Mouse (Mus musculus): ENCODE results near the gene Polr2l. TPM values are rescaled to one million over a fixed set of nuclear protein-coding genes. Genes with fewer than 3 reads are reported as not detected.

Polr2l gene
- polyA plus RNA-seq, 1 experiment from 2014 or later = 60.7 TPM

GRCm38 (mm10) chr7:141480842-141481497 is 6.0 kb upstream of the Polr2l start:
- H3K27ac ChIP-seq (ENCODE audit: low read length) = no peak overlapping the region; the same call in 1 of the 2 replicates
- 5% methylated on average over 10 of the region's 10 CpGs for WGBS

GRCm38 (mm10) chr7:141478270-141478748 is 3.4 kb upstream of the Polr2l start:
- H3K4me2 ChIP-seq (ENCODE audit: low read length) = no peak overlapping the region
- H3K27me3 ChIP-seq (replicated peaks; ENCODE audit: control insufficient read depth, insufficient read depth, low read length) = peaks cover 13% of the 10 kb centered on the region
- ATAC-seq = no peak
- H3K4me3 ChIP-seq (replicated peaks; ENCODE audit: low read length) = no peak overlapping the region
- H3K4me1 ChIP-seq (replicated peaks; ENCODE audit: control insufficient read depth, insufficient read depth, low read length) = peaks cover 46% of the 10 kb centered on the region
- H3K27ac ChIP-seq (ENCODE audit: low read length) = no peak overlapping the region
- H3K36me3 ChIP-seq (ENCODE audit: control insufficient read depth, insufficient read depth) = no peaks in the 10 kb centered on the region
- WGBS = 80% methylated on average over 5 of the region's 5 CpGs
- H3K9ac ChIP-seq (replicated peaks; ENCODE audit: low read depth, low read length) = no peak overlapping the region
- no peaks in the 10 kb centered on the region for H3K9me3 ChIP-seq (ENCODE audit: control insufficient read depth, low read length)

More at GRCm38 (mm10) chr7:141480842-141481497, 6.0 kb upstream of the Polr2l start:
- H3K9ac ChIP-seq (replicated peaks; ENCODE audit: low read depth, low read length) = no peak overlapping the region
- no peaks in the 10 kb centered on the region for H3K36me3 ChIP-seq (ENCODE audit: control insufficient read depth, insufficient read depth)
- H3K4me2 ChIP-seq (ENCODE audit: low read length) = peak overlapping the region; percentile 88
- peak overlapping the region; percentile 71 for H3K4me3 ChIP-seq (replicated peaks; ENCODE audit: low read length)
- peaks cover 14% of the 10 kb centered on the region for H3K27me3 ChIP-seq (replicated peaks; ENCODE audit: control insufficient read depth, insufficient read depth, low read length)
- ATAC-seq = peak; percentile 65
- peaks cover 35% of the 10 kb centered on the region for H3K4me1 ChIP-seq (replicated peaks; ENCODE audit: control insufficient read depth, insufficient read depth, low read length)
- no peaks in the 10 kb centered on the region for H3K9me3 ChIP-seq (ENCODE audit: control insufficient read depth, low read length)

- ATAC-seq = no peak
- no peak overlapping the region for H3K27ac ChIP-seq (ENCODE audit: low read length)
- 78% methylated on average over 4 of the region's 4 CpGs for WGBS
- peaks cover 41% of the 10 kb centered on the region for H3K4me1 ChIP-seq (replicated peaks; ENCODE audit: control insufficient read depth, insufficient read depth, low read length)
- no peak overlapping the region for H3K4me3 ChIP-seq (replicated peaks; ENCODE audit: low read length)
- H3K36me3 ChIP-seq (ENCODE audit: control insufficient read depth, insufficient read depth) = peaks cover under 1% of the 10 kb centered on the region; the same call in 1 of the 2 replicates
- no peak overlapping the region for H3K9ac ChIP-seq (replicated peaks; ENCODE audit: low read depth, low read length)
- H3K4me2 ChIP-seq (ENCODE audit: low read length) = no peak overlapping the region
- no peaks in the 10 kb centered on the region for H3K9me3 ChIP-seq (ENCODE audit: control insufficient read depth, low read length)
- H3K27me3 ChIP-seq (replicated peaks; ENCODE audit: control insufficient read depth, insufficient read depth, low read length) = peaks cover 10% of the 10 kb centered on the region
These were observed 2.8 kb upstream of the Polr2l start for GRCm38 (mm10) chr7:141477578-141478269.

GRCm38 (mm10) chr7:141476981-141477370 is 2.0 kb upstream of the Polr2l start:
- no peak overlapping the region; the same call in 1 of the 2 replicates for H3K4me3 ChIP-seq (replicated peaks; ENCODE audit: low read length)
- H3K27ac ChIP-seq (ENCODE audit: low read length) = no peak overlapping the region
- H3K4me2 ChIP-seq (ENCODE audit: low read length) = 0 out of 2 replicates have a peak overlapping the region, but pooled peaks have one; percentile 2
- 20% methylated on average over 7 of the region's 7 CpGs for WGBS
- peaks cover 36% of the 10 kb centered on the region for H3K4me1 ChIP-seq (replicated peaks; ENCODE audit: control insufficient read depth, insufficient read depth, low read length)
- no peaks in the 10 kb centered on the region for H3K9me3 ChIP-seq (ENCODE audit: control insufficient read depth, low read length)
- H3K9ac ChIP-seq (replicated peaks; ENCODE audit: low read depth, low read length) = no peak overlapping the region
- H3K36me3 ChIP-seq (ENCODE audit: control insufficient read depth, insufficient read depth) = peaks cover 2% of the 10 kb centered on the region; the same call in 1 of the 2 replicates
- no peak for ATAC-seq
- H3K27me3 ChIP-seq (replicated peaks; ENCODE audit: control insufficient read depth, insufficient read depth, low read length) = peaks cover 10% of the 10 kb centered on the region

- Histone ChIP-seq H3K4me3 (replicated peaks; ENCODE audit: low read length) (no peak overlapping the region; the same call in 1 of the 2 replicates), H3K9ac (replicated peaks; ENCODE audit: low read depth, low read length) (no peak overlapping the region), H3K27me3 (replicated peaks; ENCODE audit: control insufficient read depth, insufficient read depth, low read length) (peaks cover 10% of the 10 kb centered on the region), H3K4me2 (ENCODE audit: low read length) (peak overlapping the region; percentile 80), H3K36me3 (ENCODE audit: control insufficient read depth, insufficient read depth) (peaks cover 3% of the 10 kb centered on the region), H3K4me1 (replicated peaks; ENCODE audit: control insufficient read depth, insufficient read depth, low read length) (peaks cover 31% of the 10 kb centered on the region), H3K27ac (ENCODE audit: low read length) (peak overlapping the region; percentile 54; the same call in 1 of the 2 replicates), H3K9me3 (ENCODE audit: control insufficient read depth, low read length) (no peaks in the 10 kb centered on the region)
- ATAC-seq = no peak
- 10% methylated on average over 13 of the region's 17 CpGs for WGBS
These were observed 1.5 kb upstream of the Polr2l start for GRCm38 (mm10) chr7:141476226-141476980.

- peaks cover 10% of the 10 kb centered on the region for H3K27me3 ChIP-seq (replicated peaks; ENCODE audit: control insufficient read depth, insufficient read depth, low read length)
- H3K27ac ChIP-seq (ENCODE audit: low read length) = no peak overlapping the region
- peak overlapping the region; percentile 92 for H3K9ac ChIP-seq (replicated peaks; ENCODE audit: low read depth, low read length)
- peaks cover 8% of the 10 kb centered on the region for H3K36me3 ChIP-seq (ENCODE audit: control insufficient read depth, insufficient read depth)
- WGBS = 1% methylated on average over 12 of the region's 12 CpGs
- no peaks in the 10 kb centered on the region for H3K9me3 ChIP-seq (ENCODE audit: control insufficient read depth, low read length)
- no peak for ATAC-seq
- peak overlapping the region; percentile 80 for H3K4me2 ChIP-seq (ENCODE audit: low read length)
- H3K4me1 ChIP-seq (replicated peaks; ENCODE audit: control insufficient read depth, insufficient read depth, low read length) = peaks cover 25% of the 10 kb centered on the region
- peak overlapping the region; percentile 67 for H3K4me3 ChIP-seq (replicated peaks; ENCODE audit: low read length)
These were observed 850 bp upstream of the Polr2l start for GRCm38 (mm10) chr7:141475805-141476158.

- Histone ChIP-seq H3K9me3 (ENCODE audit: control insufficient read depth, low read length) (no peaks in the 10 kb centered on the region), H3K4me3 (replicated peaks; ENCODE audit: low read length) (peak overlapping the region; percentile 67), H3K27me3 (replicated peaks; ENCODE audit: control insufficient read depth, insufficient read depth, low read length) (peaks cover 10% of the 10 kb centered on the region), H3K4me1 (replicated peaks; ENCODE audit: control insufficient read depth, insufficient read depth, low read length) (peaks cover 34% of the 10 kb centered on the region), H3K4me2 (ENCODE audit: low read length) (peak overlapping the region; percentile 80), H3K9ac (replicated peaks; ENCODE audit: low read depth, low read length) (peak overlapping the region; percentile 92), H3K36me3 (ENCODE audit: control insufficient read depth, insufficient read depth) (peaks cover 15% of the 10 kb centered on the region), H3K27ac (ENCODE audit: low read length) (no peak overlapping the region)
- no peak for ATAC-seq
- WGBS = 6% methylated on average over 5 of the region's 5 CpGs
These were observed 772 bp downstream of the Polr2l start for GRCm38 (mm10) chr7:141474160-141474559.

GRCm38 (mm10) chr7:141472763-141473162 is 2.2 kb downstream of the Polr2l start:
- 89% methylated on average over 6 of the region's 6 CpGs for WGBS
- H3K27ac ChIP-seq (ENCODE audit: low read length) = no peak overlapping the region

GRCm38 (mm10) chr7:141472226-141472625 is 2.7 kb downstream of the Polr2l start:
- no peak overlapping the region for H3K9ac ChIP-seq (replicated peaks; ENCODE audit: low read depth, low read length)
- H3K4me1 ChIP-seq (replicated peaks; ENCODE audit: control insufficient read depth, insufficient read depth, low read length) = peaks cover 51% of the 10 kb centered on the region
- no peak overlapping the region for H3K27ac ChIP-seq (ENCODE audit: low read length)
- no peak overlapping the region for H3K4me3 ChIP-seq (replicated peaks; ENCODE audit: low read length)
- H3K36me3 ChIP-seq (ENCODE audit: control insufficient read depth, insufficient read depth) = peaks cover 15% of the 10 kb centered on the region
- WGBS = 86% methylated on average over 6 of the region's 6 CpGs
- no peaks in the 10 kb centered on the region for H3K9me3 ChIP-seq (ENCODE audit: control insufficient read depth, low read length)
- no peak overlapping the region for H3K4me2 ChIP-seq (ENCODE audit: low read length)
- peaks cover 6% of the 10 kb centered on the region for H3K27me3 ChIP-seq (replicated peaks; ENCODE audit: control insufficient read depth, insufficient read depth, low read length)
- ATAC-seq = no peak

More at GRCm38 (mm10) chr7:141472763-141473162, 2.2 kb downstream of the Polr2l start:
- Histone ChIP-seq H3K9me3 (ENCODE audit: control insufficient read depth, low read length) (no peaks in the 10 kb centered on the region), H3K9ac (replicated peaks; ENCODE audit: low read depth, low read length) (no peak overlapping the region), H3K27me3 (replicated peaks; ENCODE audit: control insufficient read depth, insufficient read depth, low read length) (peaks cover 10% of the 10 kb centered on the region), H3K4me2 (ENCODE audit: low read length) (no peak overlapping the region), H3K4me1 (replicated peaks; ENCODE audit: control insufficient read depth, insufficient read depth, low read length) (peaks cover 47% of the 10 kb centered on the region), H3K4me3 (replicated peaks; ENCODE audit: low read length) (no peak overlapping the region), H3K36me3 (ENCODE audit: control insufficient read depth, insufficient read depth) (peaks cover 15% of the 10 kb centered on the region)
- no peak for ATAC-seq
